Mouse (Mus musculus) midbrain, embryonic 16.5 days (tissue): Measurements from ENCODE around the gene Tbxa2r. TPM values are rescaled to one million over a fixed set of nuclear protein-coding genes. Genes with fewer than 3 reads are reported as not detected.
A peak's percentile ranks its signal among the peaks of the same experiment; 100 is the strongest.

Experiments used
- ATAC-seq: fragments of 200-750 bp; cut with Nextera tagmentation; 2 replicates; pipeline ENCODE4 v1.8.0; 2017; ENCODE audit warnings: moderate TSS enrichment
- H3K27ac ChIP-seq: fragments of 300-500 bp; sonication (generic); 2 replicates; pipeline ENCODE4 v1.5.1; 2014; ENCODE audit warnings: mild to moderate bottlenecking, low read length, mixed read lengths
- H3K27me3 ChIP-seq: fragments of 300-500 bp; sonication (generic); 2 replicates; pipeline ENCODE4 v1.6.1; 2014; ENCODE audit warnings: low read depth, low read length, mixed read lengths; ENCODE audit not compliant: control insufficient read depth, insufficient read depth
- H3K36me3 ChIP-seq: fragments of 300-500 bp; sonication (generic); 2 replicates; pipeline ENCODE4 v1.6.1; 2014; ENCODE audit warnings: mild to moderate bottlenecking, low read length, moderate library complexity, mixed read lengths; ENCODE audit not compliant: control insufficient read depth, insufficient read depth
- H3K4me1 ChIP-seq: fragments of 300-500 bp; sonication (generic); 2 replicates; pipeline ENCODE4 v1.6.1; 2014; ENCODE audit warnings: mild to moderate bottlenecking, low read length, mixed read lengths; ENCODE audit not compliant: control insufficient read depth, insufficient read depth
- H3K4me2 ChIP-seq: fragments of 300-500 bp; sonication (generic); 2 replicates; pipeline ENCODE4 v1.6.1; 2014; ENCODE audit warnings: mild to moderate bottlenecking, low read length, mixed read lengths
- H3K4me3 ChIP-seq: fragments of 300-500 bp; sonication (generic); 2 replicates; pipeline ENCODE4 v1.5.1; 2014; ENCODE audit warnings: low read depth, mild to moderate bottlenecking, low read length, moderate library complexity, mixed read lengths
- H3K9ac ChIP-seq: fragments of 300-500 bp; sonication (generic); 2 replicates; pipeline ENCODE4 v1.6.1; 2014; ENCODE audit warnings: low read depth, low read length, mixed read lengths
- H3K9me3 ChIP-seq: fragments of 300-500 bp; sonication (generic); replicated peaks from 2 replicates; pipeline ENCODE4 v1.6.1; 2014; ENCODE audit warnings: mild to moderate bottlenecking, low read length, mixed read lengths; ENCODE audit not compliant: control insufficient read depth, poor library complexity, severe bottlenecking
- WGBS: fragments of 180-500 bp; shearing (Covaris S2); extraction: QIAGEN DNeasy Blood & Tissue Kit; methylation state at CpG from one replicate; pipeline ENCODE4 v1.1.7; 2014; 5-methylcytosine and 5-hydroxymethylcytosine counted together
- polyA plus RNA-seq: library from polyadenylated mRNA; unstranded; fragments of >200 nt; fragmentation: Nextera tagmentation; extraction: Ambion mirVana; gene quantifications from 2 replicates; pipeline ENCODE4 v1.2.1, GENCODE M21; 2015

Tbxa2r gene
- polyA plus RNA-seq, 1 experiment from 2014 or later = 4.8 TPM

DNA sequence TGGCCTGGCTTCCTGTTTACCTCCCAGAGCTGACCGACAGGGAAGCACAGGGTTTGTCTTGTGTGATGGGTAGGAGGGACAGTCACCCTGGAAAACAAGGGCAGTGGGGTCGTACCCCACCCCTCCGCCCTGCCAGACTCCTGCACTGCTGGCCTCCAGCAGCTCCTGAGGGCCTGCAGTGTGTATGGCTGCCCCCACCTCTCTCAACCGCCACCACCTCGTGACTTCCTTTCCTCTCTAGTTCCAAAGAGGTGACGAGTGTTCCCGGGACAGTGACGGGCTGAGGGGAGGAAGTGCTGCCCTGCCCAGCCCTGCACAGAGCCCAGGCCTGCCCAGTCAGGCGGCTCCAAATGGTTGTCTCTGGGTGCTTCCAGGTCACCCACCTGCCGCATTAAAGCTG, 30.7 kb upstream of the Tbxa2r start:
- Histone ChIP-seq H3K9ac (no peak overlapping the region), H3K36me3 (no peaks in the 10 kb centered on the region), H3K9me3 (no peaks in the 10 kb centered on the region), H3K27me3 (no peaks in the 10 kb centered on the region), H3K4me1 (peaks cover 19% of the 10 kb centered on the region), H3K4me3 (no peak overlapping the region), H3K27ac (0 out of 2 replicates have a peak overlapping the region, but pooled peaks have one; percentile 22), H3K4me2 (no peak overlapping the region)
- no peak for ATAC-seq
- 81% methylated on average over 10 of the region's 10 CpGs for WGBS

DNA sequence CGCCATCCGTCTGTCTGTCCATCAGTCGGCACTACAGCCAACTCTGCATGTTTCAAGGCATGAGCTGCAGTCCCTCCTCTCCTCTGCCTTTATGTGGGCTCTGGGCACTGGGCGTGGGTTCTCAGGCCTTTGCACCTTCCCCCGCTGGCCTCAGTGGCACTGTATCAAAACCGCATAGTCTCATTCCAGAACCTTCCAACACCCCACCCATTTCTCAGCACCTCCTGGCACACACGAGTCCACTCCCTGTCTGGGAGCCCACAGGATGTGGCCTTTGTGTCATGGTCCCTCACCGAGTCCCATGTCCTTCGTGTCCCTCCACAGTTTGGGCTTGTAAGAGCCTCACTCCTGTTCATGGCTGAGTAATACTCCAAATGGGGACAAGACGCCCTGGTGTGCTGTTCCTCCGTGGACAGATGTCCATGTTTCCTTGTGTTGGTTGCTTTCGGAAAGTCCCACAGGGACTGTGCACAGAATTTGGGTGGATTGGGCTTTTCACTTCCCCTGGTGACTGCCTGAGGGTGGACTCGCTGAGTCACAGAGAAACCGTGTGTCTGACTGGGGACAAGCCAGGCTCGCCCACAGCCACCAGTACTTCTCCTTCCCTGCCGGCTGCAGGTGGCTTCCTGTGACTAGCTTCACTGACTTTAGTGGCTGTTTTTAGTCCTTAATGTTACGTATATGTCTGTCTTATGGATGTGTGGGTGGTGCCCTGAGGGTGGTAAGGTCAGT, 30.0 kb upstream of the Tbxa2r start:
- H3K4me1 ChIP-seq = peaks cover 24% of the 10 kb centered on the region
- no peak for ATAC-seq
- no peaks in the 10 kb centered on the region for H3K36me3 ChIP-seq
- H3K9me3 ChIP-seq = no peaks in the 10 kb centered on the region
- H3K9ac ChIP-seq = no peak overlapping the region
- H3K27ac ChIP-seq = no peak overlapping the region
- 93% methylated on average over 17 of the region's 17 CpGs for WGBS
- H3K4me3 ChIP-seq = no peak overlapping the region
- H3K27me3 ChIP-seq = no peaks in the 10 kb centered on the region
- H3K4me2 ChIP-seq = no peak overlapping the region

- H3K9me3 ChIP-seq = no peaks in the 10 kb centered on the region
- peaks cover 15% of the 10 kb centered on the region for H3K4me1 ChIP-seq
- no peak overlapping the region for H3K4me3 ChIP-seq
- H3K27ac ChIP-seq = no peak overlapping the region
- WGBS = 92% methylated on average over 14 of the region's 14 CpGs
- ATAC-seq = no peak
- H3K27me3 ChIP-seq = no peaks in the 10 kb centered on the region
- H3K36me3 ChIP-seq = no peaks in the 10 kb centered on the region
- no peak overlapping the region for H3K4me2 ChIP-seq
- H3K9ac ChIP-seq = no peak overlapping the region; the same call in 1 of the 2 replicates
These were observed 28.8 kb upstream of the Tbxa2r start for GRCm38 (mm10) chr10:81299585-81300351.

DNA sequence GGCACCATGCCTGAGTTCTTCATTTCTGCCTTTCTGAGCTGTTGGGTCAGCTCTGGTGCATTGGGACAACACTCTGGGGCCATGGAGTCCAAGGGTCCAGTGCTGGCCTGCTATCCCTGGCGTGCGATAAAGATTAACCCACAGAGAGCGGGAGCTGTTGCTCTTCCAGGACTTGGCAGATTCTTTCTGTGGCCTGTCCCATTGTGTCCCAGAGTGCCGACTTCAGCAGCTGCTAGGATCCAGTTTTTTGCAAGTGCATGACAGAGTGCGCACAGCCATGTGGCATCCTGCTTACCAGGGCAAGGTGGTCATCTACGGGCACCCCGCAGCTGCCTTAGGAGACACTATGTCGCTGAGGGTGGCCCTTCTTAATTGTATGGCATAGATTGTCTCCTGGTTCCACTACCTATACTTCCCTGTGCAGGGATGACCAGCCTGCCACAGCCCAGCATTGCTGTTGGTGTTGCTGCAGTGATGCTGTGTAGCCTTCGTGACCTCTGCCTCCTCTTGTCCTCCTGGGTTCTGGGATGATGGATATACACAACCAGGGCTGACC, 28.1 kb upstream of the Tbxa2r start:
- Histone ChIP-seq H3K36me3 (no peaks in the 10 kb centered on the region), H3K9me3 (no peaks in the 10 kb centered on the region), H3K27me3 (no peaks in the 10 kb centered on the region), H3K27ac (no peak overlapping the region), H3K4me2 (no peak overlapping the region), H3K4me1 (peaks cover 9% of the 10 kb centered on the region), H3K9ac (no peak overlapping the region), H3K4me3 (no peak overlapping the region)
- ATAC-seq = no peak
- 85% methylated on average over 9 of the region's 9 CpGs for WGBS

- H3K9me3 ChIP-seq = no peaks in the 10 kb centered on the region
- WGBS = 81% methylated on average over 9 of the region's 9 CpGs
- no peak overlapping the region for H3K4me3 ChIP-seq
- peaks cover 7% of the 10 kb centered on the region for H3K36me3 ChIP-seq
- H3K4me2 ChIP-seq = no peak overlapping the region
- no peak overlapping the region for H3K9ac ChIP-seq
- H3K27ac ChIP-seq = no peak overlapping the region
- H3K27me3 ChIP-seq = no peaks in the 10 kb centered on the region
- ATAC-seq = no peak
- H3K4me1 ChIP-seq = peaks cover 5% of the 10 kb centered on the region
These were observed 27.2 kb upstream of the Tbxa2r start for GRCm38 (mm10) chr10:81301321-81301720.

GRCm38 (mm10) chr10:81302288-81302687, 26.2 kb upstream of the Tbxa2r start:
- Histone ChIP-seq H3K27me3 (no peaks in the 10 kb centered on the region), H3K27ac (no peak overlapping the region), H3K9ac (no peak overlapping the region), H3K4me2 (no peak overlapping the region), H3K4me1 (peaks cover 5% of the 10 kb centered on the region), H3K4me3 (no peak overlapping the region), H3K9me3 (no peaks in the 10 kb centered on the region), H3K36me3 (peaks cover 16% of the 10 kb centered on the region)
- WGBS = 78% methylated on average over 4 of the region's 4 CpGs
- no peak for ATAC-seq

GRCm38 (mm10) chr10:81302781-81303218, 25.7 kb upstream of the Tbxa2r start:
- ATAC-seq = no peak
- peaks cover 21% of the 10 kb centered on the region for H3K36me3 ChIP-seq
- H3K4me1 ChIP-seq = peaks cover 5% of the 10 kb centered on the region
- 70% methylated on average over 14 of the region's 14 CpGs for WGBS
- no peaks in the 10 kb centered on the region for H3K9me3 ChIP-seq
- H3K4me3 ChIP-seq = no peak overlapping the region
- no peaks in the 10 kb centered on the region for H3K27me3 ChIP-seq
- 0 out of 2 replicates have a peak overlapping the region, but pooled peaks have one; percentile 14 for H3K9ac ChIP-seq
- no peak overlapping the region for H3K4me2 ChIP-seq
- no peak overlapping the region for H3K27ac ChIP-seq

GRCm38 (mm10) chr10:81303258-81303657, 25.3 kb upstream of the Tbxa2r start:
- Histone ChIP-seq H3K4me3 (no peak overlapping the region), H3K9me3 (no peaks in the 10 kb centered on the region), H3K4me1 (peaks cover 5% of the 10 kb centered on the region), H3K36me3 (peaks cover 26% of the 10 kb centered on the region), H3K27ac (no peak overlapping the region), H3K9ac (no peak overlapping the region), H3K27me3 (no peaks in the 10 kb centered on the region), H3K4me2 (no peak overlapping the region)
- 80% methylated on average over 10 of the region's 10 CpGs for WGBS
- ATAC-seq = no peak

- Histone ChIP-seq H3K36me3 (peaks cover 26% of the 10 kb centered on the region), H3K9ac (no peak overlapping the region), H3K9me3 (no peaks in the 10 kb centered on the region), H3K4me2 (no peak overlapping the region), H3K4me1 (peaks cover 5% of the 10 kb centered on the region), H3K27me3 (no peaks in the 10 kb centered on the region), H3K27ac (no peak overlapping the region), H3K4me3 (no peak overlapping the region)
- 84% methylated on average over 7 of the region's 7 CpGs for WGBS
- no peak for ATAC-seq
These were observed 24.8 kb upstream of the Tbxa2r start for GRCm38 (mm10) chr10:81303761-81304160.
